ENCODE assay signal across 13 mouse cellular contexts in genomic region chr13:15113383-15113782, GRCm38 (mm10).
A peak's percentile ranks its signal among the peaks of the same experiment; 100 is the strongest.
DNase-seq lines count a peak whose midpoint lies in the region; ATAC-seq and TF ChIP-seq lines count a peak whose summit lies in the region.
"Had no signal": no experiment of that assay in that cellular context is flagged by ENCODE, and none has a peak within 500 bp of the region (broad histone marks: within the 10 kb centered on the region; RNA-seq: fewer than 3 reads in every experiment).

No protein-coding gene starts in this region.

- no peak overlapping the region for H3K9ac ChIP-seq in hindbrain, embryonic 12.5 days
- H3K9ac ChIP-seq in midbrain, embryonic 14.5 days (replicated peaks; ENCODE audit: low read length), result no peak overlapping the region
- no peak overlapping the region for H3K9ac ChIP-seq in forebrain, postnatal 0 days
- no peak overlapping the region for H3K9ac ChIP-seq in neural tube, embryonic 14.5 days (replicated peaks; ENCODE audit: low read depth, low read length)
- H3K9ac ChIP-seq: stomach, embryonic 15.5 days had no signal

- H3K4me3 ChIP-seq in hindbrain, embryonic 12.5 days, result no peak overlapping the region
- no peak overlapping the region for H3K4me3 ChIP-seq in hindbrain, embryonic 10.5 days
- no peak overlapping the region for H3K4me3 ChIP-seq in midbrain, embryonic 14.5 days (replicated peaks; ENCODE audit: low read depth, low read length)
- no peak overlapping the region for H3K4me3 ChIP-seq in midbrain, embryonic 10.5 days
- H3K4me3 ChIP-seq in forebrain, postnatal 0 days (ENCODE audit: low read depth, low read length), result no peak overlapping the region
- no peak overlapping the region for H3K4me3 ChIP-seq in neural tube, embryonic 14.5 days (ENCODE audit: low read depth, low read length)
- H3K4me3 ChIP-seq: heart, adult 2 months; stomach, embryonic 15.5 days had no signal

- no peaks in the 10 kb centered on the region for H3K36me3 ChIP-seq in hindbrain, embryonic 12.5 days
- H3K36me3 ChIP-seq in hindbrain, embryonic 10.5 days, result no peaks in the 10 kb centered on the region
- H3K36me3 ChIP-seq in midbrain, embryonic 14.5 days (ENCODE audit: control insufficient read depth, insufficient read depth, low read length), result no peaks in the 10 kb centered on the region
- H3K36me3 ChIP-seq in midbrain, embryonic 10.5 days, result no peaks in the 10 kb centered on the region
- no peaks in the 10 kb centered on the region for H3K36me3 ChIP-seq in forebrain, postnatal 0 days (ENCODE audit: insufficient read depth)
- no peaks in the 10 kb centered on the region for H3K36me3 ChIP-seq in neural tube, embryonic 14.5 days (ENCODE audit: control insufficient read depth, insufficient read depth, low read length)
- H3K36me3 ChIP-seq: stomach, embryonic 15.5 days had no signal

- no peak for DNase-seq in hindbrain, embryonic 10.5 days (ENCODE audit: low spot score)
- peak; percentile 42 for DNase-seq in midbrain, embryonic 14.5 days
- no peak for DNase-seq in midbrain, embryonic 10.5 days (ENCODE audit: low spot score)
- DNase-seq in forebrain, postnatal 0 days, result peak; percentile 60
- DNase-seq in thymus, postnatal 0 days (ENCODE audit: low spot score), result no peak
- DNase-seq: adrenal gland, adult 8-10 months; heart, adult 2 months; heart, postnatal 14 days; kidney, adult 18-20 months had no signal

- no peak overlapping the region for H3K27ac ChIP-seq in hindbrain, embryonic 12.5 days
- no peak overlapping the region for H3K27ac ChIP-seq in hindbrain, embryonic 10.5 days
- no peak overlapping the region for H3K27ac ChIP-seq in midbrain, embryonic 14.5 days (replicated peaks; ENCODE audit: low read depth, low read length)
- H3K27ac ChIP-seq in midbrain, embryonic 10.5 days (replicated peaks), result no peak overlapping the region
- H3K27ac ChIP-seq in forebrain, postnatal 0 days (ENCODE audit: low read depth, low read length), result no peak overlapping the region
- no peak overlapping the region for H3K27ac ChIP-seq in neural tube, embryonic 14.5 days (ENCODE audit: low read depth, low read length)
- H3K27ac ChIP-seq: heart, adult 2 months; stomach, embryonic 15.5 days had no signal

- no peaks in the 10 kb centered on the region for H3K9me3 ChIP-seq in hindbrain, embryonic 12.5 days (replicated peaks)
- H3K9me3 ChIP-seq in hindbrain, embryonic 10.5 days, result no peaks in the 10 kb centered on the region
- H3K9me3 ChIP-seq in midbrain, embryonic 14.5 days (ENCODE audit: control insufficient read depth, low read length), result no peaks in the 10 kb centered on the region
- no peaks in the 10 kb centered on the region; the same call in 1 of the 2 replicates for H3K9me3 ChIP-seq in midbrain, embryonic 10.5 days (replicated peaks)
- no peaks in the 10 kb centered on the region for H3K9me3 ChIP-seq in forebrain, postnatal 0 days (ENCODE audit: low read length)
- no peaks in the 10 kb centered on the region for H3K9me3 ChIP-seq in neural tube, embryonic 14.5 days (ENCODE audit: control insufficient read depth, low read length)
- H3K9me3 ChIP-seq: stomach, embryonic 15.5 days had no signal

- no peaks in the 10 kb centered on the region for H3K4me1 ChIP-seq in hindbrain, embryonic 12.5 days
- peaks cover 5% of the 10 kb centered on the region; the same call in 1 of the 2 replicates for H3K4me1 ChIP-seq in hindbrain, embryonic 10.5 days (replicated peaks)
- no peaks in the 10 kb centered on the region for H3K4me1 ChIP-seq in midbrain, embryonic 14.5 days (ENCODE audit: control insufficient read depth, insufficient read depth, low read length)
- peaks cover 2% of the 10 kb centered on the region; the same call in 1 of the 2 replicates for H3K4me1 ChIP-seq in midbrain, embryonic 10.5 days
- H3K4me1 ChIP-seq in forebrain, postnatal 0 days (ENCODE audit: insufficient read depth), result no peaks in the 10 kb centered on the region
- no peaks in the 10 kb centered on the region for H3K4me1 ChIP-seq in neural tube, embryonic 14.5 days (ENCODE audit: control insufficient read depth, insufficient read depth, low read length)
- H3K4me1 ChIP-seq: stomach, embryonic 15.5 days had no signal

- no peak for TF ChIP-seq CTCF in forebrain, postnatal 0 days (IDR thresholded peaks at IDR 0.05; ENCODE audit: low read depth)

- ATAC-seq in hindbrain, embryonic 12.5 days (ENCODE audit: low FRiP score), result peak; percentile 29; the same call in 1 of the 2 replicates
- peak; percentile 62; the same call in 1 of the 2 replicates for ATAC-seq in midbrain, embryonic 14.5 days (ENCODE audit: low FRiP score, low TSS enrichment)
- ATAC-seq in forebrain, postnatal 0 days, result peak; percentile 85
- peak; percentile 89 for ATAC-seq in neural tube, embryonic 14.5 days (ENCODE audit: low read depth)

- H3K4me2 ChIP-seq in hindbrain, embryonic 12.5 days (replicated peaks), result no peak overlapping the region
- H3K4me2 ChIP-seq in midbrain, embryonic 14.5 days (ENCODE audit: low read length), result no peak overlapping the region
- peak overlapping the region; percentile 23; the same call in 1 of the 2 replicates for H3K4me2 ChIP-seq in forebrain, postnatal 0 days (ENCODE audit: low read depth)
- no peak overlapping the region for H3K4me2 ChIP-seq in neural tube, embryonic 14.5 days (ENCODE audit: low read depth, low read length)
- H3K4me2 ChIP-seq: liver, embryonic 11.5 days; stomach, embryonic 15.5 days had no signal

- 69% methylated on average over 7 of the region's 7 CpGs for WGBS in hindbrain, embryonic 12.5 days
- WGBS in hindbrain, embryonic 10.5 days, result 80% methylated on average over 7 of the region's 7 CpGs
- WGBS in midbrain, embryonic 14.5 days, result 70% methylated on average over 7 of the region's 7 CpGs
- 86% methylated on average over 7 of the region's 7 CpGs for WGBS in midbrain, embryonic 10.5 days
- 42% methylated on average over 7 of the region's 7 CpGs for WGBS in forebrain, postnatal 0 days
- 59% methylated on average over 7 of the region's 7 CpGs for WGBS in neural tube, embryonic 14.5 days

- H3K27me3 ChIP-seq in hindbrain, embryonic 12.5 days, result no peaks in the 10 kb centered on the region
- no peaks in the 10 kb centered on the region for H3K27me3 ChIP-seq in hindbrain, embryonic 10.5 days (ENCODE audit: insufficient read depth, poor library complexity, severe bottlenecking)
- H3K27me3 ChIP-seq in midbrain, embryonic 14.5 days (ENCODE audit: control insufficient read depth, insufficient read depth, low read length), result no peaks in the 10 kb centered on the region
- no peaks in the 10 kb centered on the region for H3K27me3 ChIP-seq in midbrain, embryonic 10.5 days (ENCODE audit: low read depth, poor library complexity, severe bottlenecking)
- H3K27me3 ChIP-seq in forebrain, postnatal 0 days (ENCODE audit: insufficient read depth, low read length), result no peaks in the 10 kb centered on the region
- H3K27me3 ChIP-seq in neural tube, embryonic 14.5 days (ENCODE audit: control insufficient read depth, insufficient read depth, low read length), result no peaks in the 10 kb centered on the region
- H3K27me3 ChIP-seq: stomach, embryonic 15.5 days had no signal

Comparison
In these comparisons a context has a peak if more than half of its experiments do, and no peak if none do; other contexts are left out.
1. DNase-seq: peak in midbrain, embryonic 14.5 days (single experiment) and forebrain, postnatal 0 days (single experiment); none in hindbrain, embryonic 10.5 days (single experiment), midbrain, embryonic 10.5 days (single experiment) and thymus, postnatal 0 days (single experiment).
2. ATAC-seq: peak in every context shown above with its lines; median percentile 89 in neural tube, embryonic 14.5 days; 85 in forebrain, postnatal 0 days; 62 in midbrain, embryonic 14.5 days; 29 in hindbrain, embryonic 12.5 days.